Mouse (Mus musculus): ENCODE data around the gene Dnaja2.

DNA sequence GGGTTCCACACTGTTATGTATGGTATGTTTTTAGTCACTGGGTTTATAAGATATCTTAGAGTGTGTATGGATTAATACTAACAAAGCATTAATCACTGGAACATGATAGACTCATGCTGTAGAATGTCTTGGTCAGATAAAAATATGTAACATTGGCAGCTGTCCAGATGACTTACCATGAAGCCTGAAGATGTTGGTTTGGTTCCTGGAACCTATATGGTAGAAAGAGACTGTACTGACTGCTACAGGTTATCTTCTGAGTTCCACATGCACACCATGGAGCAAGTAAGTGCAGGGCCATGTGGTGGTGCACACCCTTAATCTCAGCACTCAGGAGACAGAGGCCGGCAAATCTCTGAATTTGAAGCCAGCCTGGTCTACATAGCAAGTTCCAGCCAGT, 24.4 kb downstream of the Dnaja2 start:
- TF ChIP-seq CTCF (IDR thresholded peaks at IDR 0.05; ENCODE audit: low read depth): no peak
- TF ChIP-seq EP300 (IDR thresholded peaks at IDR 0.05; ENCODE audit: low read depth): no peak

All from heart, postnatal 0 days (tissue).